Mouse (Mus musculus) right cerebral cortex, postnatal 10 days (tissue): ENCODE data around the gene Cdc25b.
A peak's percentile ranks its signal among the peaks of the same experiment; 100 is the strongest.

Source experiments
- DNase-seq, 2 experiments: peaks; one replicate each; pipeline ENCODE4 v3.0.0; 2021; ENCODE audit warnings: low spot score in 2 of 2

Gene Cdc25b

DNA sequence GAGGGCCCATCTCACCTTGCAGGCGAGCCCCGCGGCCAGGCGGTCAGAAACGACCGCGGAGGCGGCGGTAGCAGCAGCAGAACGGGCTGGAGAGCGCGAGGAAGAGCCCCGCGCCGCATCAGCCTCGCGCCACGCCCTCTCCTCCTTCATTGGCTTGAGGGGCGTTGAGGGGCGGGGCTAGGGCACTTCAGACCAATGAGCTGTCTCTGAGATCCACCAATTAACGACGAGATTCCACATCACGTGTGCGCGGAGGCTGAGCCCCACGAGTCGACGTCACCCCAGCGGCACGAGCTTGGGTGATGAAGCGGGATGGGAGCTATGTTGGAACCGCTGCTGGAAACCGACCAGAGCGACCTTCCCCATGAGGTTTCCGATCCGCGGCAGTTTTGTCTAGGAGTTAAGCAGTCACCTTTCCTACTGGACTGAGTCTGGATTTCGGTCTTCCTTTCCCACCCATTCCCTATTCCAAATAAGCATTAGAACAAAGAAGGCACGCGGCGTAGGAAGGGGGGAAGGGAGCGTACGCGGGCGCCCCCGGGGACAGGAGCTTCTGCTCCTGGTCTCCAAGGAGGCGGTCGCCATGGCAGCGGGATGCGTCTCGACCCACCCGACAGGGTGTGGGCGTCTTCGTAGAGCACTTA lies 26.7 kb upstream of the Cdc25b start, which contains the start of gene 1700037H04Rik:
TSS of gene 1700037H04Rik (minus strand) at position 144 of the 644 bp plus-strand sequence.
- peak; percentile 99 for DNase-seq

DNA sequence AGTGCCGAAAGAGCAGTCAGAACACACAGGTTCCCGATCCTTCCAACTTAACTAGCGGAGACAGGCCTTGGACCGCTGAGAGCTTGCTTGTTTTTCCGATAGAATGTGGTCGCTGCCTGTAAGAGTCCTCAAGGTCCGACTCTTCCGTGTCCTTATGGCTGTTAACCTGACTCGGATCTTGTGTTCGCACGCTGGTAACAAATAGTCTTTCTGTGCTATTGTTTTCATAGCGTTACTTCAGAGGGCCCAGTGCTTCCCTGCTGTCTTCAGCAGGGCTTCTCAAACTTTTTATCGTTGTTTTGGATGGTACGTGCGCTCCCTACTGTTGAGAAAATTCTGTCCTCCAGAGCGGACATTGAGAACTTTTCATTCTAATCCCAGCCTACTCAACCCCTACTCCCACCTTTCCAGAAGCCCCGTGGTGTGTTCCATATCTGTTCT lies 26.1 kb upstream of the Cdc25b start:
- no peak for DNase-seq

DNA sequence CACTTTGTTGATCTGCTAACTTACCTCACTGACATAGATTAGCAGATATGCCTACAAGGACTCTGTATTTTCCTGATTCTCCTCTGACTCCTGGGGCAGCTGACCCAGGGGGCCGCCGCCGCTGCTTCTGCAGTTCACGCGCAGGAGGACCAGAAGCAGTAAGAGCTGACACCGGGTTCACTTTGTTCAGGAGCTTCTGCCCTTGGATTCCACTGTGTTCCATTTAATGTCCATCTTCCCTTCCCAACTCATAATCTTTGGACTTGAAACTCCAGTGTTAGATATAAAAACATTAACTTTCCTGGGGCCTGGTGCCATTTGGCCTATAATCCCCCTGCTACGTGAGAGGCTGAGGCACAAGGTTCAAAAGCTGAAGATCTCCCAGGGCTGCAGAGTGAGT lies 22.8 kb upstream of the Cdc25b start:
- DNase-seq: no peak

DNA sequence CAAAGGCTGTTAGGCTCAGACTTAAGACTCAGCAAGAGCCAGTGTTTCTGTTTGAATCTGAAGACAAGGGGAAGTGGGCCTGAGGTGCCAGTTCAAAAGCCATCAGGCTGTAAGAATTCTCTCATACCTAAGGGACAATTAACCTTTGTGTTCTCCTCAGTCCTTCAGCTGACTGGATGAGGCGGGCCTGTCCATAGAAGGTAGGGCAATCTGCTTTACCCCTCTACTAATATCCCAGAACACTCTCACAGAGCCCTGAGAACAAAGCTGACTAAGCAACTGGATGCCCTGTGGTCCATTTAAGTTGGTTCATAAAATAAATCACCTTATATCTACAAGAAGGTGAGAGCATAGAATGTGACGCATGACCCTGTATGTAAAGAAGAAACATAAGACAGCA lies 20.6 kb upstream of the Cdc25b start:
- no peak for DNase-seq

DNA sequence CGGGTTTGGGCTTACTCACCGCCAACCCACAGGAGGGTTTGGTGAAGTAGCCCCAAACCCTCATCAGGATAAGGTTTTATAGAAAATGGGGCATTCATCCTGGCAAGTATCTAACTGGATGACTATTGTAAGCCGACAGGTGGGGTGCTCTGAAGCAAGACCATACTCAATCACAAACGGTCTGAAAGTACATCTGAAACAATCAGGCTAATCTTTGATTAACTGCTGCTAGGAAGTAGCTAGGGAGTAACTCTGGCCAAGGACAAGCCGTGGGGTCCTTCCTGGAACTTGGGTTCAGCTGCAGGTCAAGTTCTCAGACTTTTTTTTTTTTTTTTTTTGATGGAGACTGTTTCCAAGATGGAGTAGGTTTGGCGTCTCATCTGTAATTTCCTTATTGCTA lies 18.8 kb upstream of the Cdc25b start:
- DNase-seq: no peak

DNA sequence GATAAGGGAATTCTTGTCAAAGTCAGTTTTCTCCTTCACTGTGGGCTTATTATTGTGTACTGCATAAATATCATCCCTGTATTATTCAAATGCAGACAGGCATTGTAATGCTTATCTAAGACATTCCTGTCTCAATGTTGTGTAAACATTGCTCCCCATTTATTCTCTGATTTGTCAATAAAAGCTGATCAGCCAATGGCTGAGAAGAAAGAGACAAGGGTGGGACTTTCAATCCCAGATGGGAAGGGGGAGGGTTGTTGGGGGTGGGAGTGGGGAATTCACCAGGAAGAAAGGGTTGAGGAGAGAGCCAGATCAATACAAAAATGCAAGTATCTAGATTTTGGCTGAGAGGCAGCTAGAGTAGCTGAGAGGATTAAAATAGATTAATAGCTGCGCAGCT lies 17.8 kb upstream of the Cdc25b start:
- DNase-seq: no peak

DNA sequence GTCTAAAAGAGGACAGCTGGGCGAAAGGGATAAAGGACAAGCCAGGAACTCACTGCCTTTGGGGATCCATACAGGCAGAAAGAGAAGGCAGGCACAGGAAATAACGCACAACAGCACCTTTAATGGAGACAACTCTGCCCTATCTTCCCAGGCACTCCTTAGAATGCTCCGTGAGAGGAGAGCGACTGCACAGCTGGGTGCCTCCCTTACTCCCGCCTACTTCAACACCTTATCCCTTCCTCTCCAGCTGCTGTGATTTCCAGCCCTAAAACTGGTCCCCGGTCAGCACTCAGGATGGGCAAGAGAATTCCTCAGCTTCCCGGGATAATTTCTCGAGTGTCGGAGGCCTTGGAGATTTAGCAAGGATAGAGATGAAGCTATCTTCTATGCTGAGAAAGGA lies 15.8 kb upstream of the Cdc25b start:
- no peak for DNase-seq

DNA sequence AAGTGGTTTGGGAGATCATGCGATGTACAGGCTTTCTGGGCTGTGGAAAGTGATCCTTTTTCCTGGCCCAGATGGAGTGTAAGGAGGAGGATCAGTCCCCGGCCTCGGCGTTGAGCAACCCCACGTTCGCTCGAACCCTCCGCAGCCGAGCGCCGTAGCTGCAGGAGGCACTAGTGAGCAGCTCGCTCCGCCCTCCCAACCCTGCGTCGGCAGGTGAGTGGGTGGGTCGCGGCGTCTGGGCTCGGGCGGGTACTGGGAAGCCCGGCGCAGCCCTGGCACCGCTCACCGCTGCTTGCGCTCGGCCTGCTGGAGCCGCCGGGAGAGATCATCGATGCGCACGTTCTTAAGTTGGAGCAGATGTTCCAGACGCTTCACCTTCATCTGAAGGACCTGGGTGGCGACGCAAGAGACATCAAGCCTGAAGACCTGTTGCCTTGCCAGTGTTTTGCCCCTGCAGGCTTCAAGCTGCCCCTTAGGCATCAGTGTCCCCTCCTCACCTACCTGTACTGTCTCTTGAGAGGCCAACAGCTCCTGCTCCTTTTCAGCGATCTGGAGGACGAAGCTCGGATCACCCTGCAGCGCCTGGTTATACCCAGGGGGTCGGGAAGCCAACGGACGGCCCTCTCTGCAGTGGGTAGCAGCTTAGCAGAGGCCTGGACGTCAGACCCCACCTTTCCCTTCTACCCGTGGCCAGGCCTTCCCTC lies 15.2 kb upstream of the Cdc25b start:
- DNase-seq: peak; percentile 80 to 85

DNA sequence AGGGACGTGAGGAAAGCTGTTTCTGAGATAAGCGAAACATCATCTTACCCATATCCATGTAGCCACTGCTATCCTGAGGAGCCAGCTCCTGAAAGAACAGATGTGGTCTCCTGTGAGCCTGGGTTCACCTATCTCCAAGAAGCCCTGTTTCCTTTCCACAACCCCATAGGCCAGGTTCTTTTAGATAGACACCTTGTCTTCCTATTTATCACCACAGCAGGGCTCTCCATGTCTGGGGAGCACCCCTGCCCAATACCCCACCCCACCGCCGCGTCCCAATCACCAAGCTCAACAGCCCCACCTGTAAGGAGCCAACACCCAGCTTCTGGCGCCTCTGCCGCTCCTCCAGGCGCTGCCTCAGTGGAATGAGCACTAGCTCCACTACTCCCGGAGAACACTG lies 14.4 kb upstream of the Cdc25b start:
- no peak for DNase-seq

DNA sequence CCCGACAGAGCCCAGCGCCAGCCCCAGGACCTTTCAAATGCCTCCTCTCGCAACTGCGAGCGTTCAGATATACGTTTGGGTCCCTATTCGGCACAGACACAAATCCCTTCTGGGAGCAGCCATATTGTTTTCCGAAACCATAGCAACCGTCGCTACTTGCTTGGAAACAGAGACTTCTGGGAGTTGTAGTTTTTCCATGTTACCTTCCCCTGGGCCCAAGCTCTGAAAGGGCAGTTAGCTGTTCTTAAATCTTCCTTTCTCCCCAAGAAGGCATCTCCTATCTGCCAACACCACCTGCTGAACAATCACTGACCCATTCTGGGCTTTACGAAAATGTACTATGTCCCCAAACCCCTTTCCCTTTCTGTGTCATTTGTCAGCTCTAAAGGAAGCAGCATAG lies 12.0 kb upstream of the Cdc25b start:
- peak; percentile 76 to 85 for DNase-seq

DNA sequence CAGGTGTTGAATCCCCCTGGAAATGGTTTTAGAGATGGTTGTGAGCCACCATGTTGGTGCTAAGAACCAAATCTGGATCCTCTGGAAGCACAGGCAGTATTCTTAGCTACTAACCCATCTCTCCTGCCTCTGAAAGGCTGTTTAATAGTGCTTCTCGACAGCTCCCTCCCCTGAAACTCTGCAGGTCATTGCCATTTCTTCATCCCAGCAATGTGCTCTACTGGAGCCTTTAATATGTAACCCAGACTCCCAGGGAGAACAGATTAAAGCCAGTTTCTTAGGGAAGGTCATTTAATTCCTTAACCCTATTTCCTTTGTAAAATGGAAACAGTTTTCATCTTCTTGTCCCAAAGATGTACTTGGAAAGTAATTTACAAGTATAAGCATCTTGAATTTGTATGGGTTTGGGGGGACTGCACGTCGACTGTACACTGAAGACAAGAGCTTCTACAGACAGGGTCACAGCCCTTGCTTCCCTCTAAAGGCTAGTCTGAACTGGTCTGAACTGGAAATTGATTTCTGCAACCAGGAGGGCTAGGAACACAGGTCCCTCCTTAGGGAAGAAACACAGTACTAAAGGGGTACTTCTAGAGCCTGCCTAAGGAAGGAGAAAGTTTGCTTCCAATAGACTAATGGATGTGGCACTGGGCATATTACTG lies 11.3 kb upstream of the Cdc25b start:
- DNase-seq: no peak

DNA sequence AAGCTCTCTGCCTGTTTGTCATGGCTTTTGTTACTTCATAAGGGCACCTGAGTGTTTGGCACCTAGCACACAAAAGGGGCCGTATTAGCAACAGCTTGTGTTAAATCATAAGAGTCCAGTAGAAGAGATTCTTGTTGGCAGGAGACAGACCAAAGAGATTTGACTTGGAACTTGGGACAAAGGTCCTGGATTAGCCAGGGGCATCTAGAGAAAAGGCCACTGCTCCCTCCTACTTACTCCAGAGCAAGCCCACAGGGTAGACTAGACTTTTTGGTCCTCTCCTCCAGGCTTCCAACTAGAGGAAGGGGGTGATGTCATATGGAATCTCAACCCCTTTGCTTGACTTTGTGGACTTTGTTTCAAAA lies 10.8 kb upstream of the Cdc25b start:
- no peak for DNase-seq

DNA sequence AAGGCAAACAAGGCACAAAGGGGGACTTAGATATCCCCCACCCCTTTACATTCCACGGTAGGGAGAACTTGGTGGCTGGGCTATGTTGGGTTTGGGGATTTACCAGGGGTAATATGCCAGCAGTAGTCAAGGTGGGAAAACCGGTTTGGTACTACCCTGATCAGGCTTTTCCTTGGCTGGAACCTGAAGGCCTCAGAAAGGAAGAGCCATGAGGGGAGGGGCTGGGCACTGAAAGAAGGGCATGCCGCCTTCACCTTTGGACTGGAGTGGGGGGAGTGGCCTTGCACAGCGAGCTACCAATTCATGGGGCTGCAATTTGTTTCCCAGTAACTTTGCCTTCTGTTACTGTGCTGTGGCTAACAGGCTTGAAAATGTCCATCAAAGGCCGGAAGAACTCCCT lies 10.3 kb upstream of the Cdc25b start:
- no peak for DNase-seq

DNA sequence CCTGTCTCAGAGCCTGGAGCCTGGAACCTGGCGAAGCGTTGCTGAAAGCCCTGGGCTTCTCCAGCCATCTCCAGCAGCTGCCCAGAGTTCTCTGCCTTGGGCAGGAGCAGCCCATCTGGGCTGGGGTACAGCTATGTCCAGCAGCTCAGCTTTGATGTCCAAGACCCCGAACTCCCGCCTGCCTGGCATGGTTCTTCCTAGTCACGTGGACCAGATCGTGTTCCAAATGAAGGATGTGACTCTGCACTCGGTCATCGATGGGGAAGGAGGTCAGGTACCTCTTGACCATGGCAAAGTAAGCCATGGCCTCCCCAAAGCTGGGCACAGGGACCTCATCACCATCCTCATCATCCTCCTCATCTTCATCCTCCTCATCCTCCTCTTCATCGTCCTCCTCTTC lies 8.8 kb upstream of the Cdc25b start:
- no peak for DNase-seq

DNA sequence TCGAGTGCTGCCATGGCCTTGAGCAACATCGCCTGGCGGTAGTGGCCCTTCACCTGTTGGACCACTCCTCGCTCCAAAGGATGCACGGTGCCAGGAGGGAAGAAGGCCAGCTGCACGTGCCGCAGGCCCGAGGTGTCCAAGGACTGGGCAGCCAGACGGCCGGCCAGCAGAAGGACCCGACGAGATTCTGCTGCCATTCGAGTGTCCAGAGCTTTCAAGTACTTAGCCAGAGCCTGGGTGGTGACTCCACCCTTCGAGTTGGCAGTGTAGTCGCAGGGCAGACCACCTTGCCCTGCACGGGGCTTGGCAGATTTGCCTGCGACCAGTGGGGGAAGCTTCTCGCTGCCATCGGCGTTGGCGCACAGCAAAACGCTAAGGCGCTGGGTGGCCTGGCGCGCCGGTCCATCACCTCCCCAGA lies 7.9 kb upstream of the Cdc25b start:
- peak; percentile 49 to 64 for DNase-seq

DNA sequence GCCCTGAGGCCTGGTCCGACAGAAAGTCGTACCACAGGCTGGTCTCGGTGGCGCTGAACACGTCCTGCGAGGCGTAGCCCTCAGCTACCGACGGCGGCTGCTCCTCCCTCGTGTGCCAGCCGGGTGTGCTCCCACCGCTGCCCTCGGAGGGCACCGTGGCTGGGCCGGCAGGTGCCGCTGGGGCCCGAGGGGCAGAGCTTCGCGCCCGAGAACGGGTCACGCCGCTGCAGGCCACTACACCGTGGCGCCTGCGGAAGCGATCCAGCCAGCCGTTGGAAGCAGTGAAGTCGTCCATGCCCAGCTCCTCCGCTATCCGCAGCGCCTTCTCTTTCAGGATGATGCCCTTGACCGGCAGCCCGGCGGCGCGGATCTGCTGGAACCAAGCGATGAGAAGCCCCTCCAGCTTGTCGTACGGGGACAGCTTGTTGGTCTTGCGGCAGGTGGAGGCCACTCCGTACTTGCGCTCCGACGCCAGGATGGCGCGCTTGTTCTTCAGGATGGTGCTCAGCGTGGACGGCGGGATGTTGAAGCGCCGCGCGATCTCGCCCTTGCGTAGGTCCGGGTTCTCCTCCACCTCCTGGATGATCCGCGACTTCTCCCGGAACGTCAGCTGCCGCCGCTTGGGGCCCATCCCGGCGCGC lies 7.4 kb upstream of the Cdc25b start:
- peak; percentile 76 to 86 for DNase-seq

DNA sequence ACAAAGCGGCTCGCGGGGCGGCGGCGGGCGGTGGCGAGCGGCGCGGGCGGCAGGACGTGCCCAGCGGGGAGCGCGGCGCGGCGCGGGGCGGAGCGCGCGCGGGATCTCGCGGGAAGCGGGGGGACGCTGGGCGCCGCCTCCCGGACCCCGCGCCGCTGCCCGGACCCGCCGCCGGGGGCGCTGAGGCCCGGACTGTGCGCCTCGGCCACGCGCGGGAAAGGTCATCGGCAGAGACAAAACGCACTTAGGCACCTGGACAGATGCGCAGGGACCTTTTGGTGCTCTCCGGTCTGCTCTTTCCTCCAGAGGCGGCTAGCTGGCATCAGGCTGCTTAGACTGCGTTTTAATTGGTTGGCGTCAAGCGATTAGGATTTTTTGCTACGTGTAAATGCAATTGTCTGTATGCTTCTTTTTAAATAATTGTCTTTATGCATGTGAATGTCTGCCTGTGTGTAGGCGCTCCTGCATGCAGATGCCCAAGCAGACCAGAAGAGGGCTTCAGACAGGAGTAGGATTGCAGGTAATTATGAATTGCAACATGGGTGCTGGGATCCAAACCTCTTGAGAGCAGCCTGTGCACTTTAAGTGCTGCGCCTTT lies 6.7 kb upstream of the Cdc25b start, which contains the start of gene Cenpb:
TSS of gene Cenpb (minus strand) at position 78 of the 598 bp plus-strand sequence.
- peak; percentile 88 to 89 for DNase-seq

DNA sequence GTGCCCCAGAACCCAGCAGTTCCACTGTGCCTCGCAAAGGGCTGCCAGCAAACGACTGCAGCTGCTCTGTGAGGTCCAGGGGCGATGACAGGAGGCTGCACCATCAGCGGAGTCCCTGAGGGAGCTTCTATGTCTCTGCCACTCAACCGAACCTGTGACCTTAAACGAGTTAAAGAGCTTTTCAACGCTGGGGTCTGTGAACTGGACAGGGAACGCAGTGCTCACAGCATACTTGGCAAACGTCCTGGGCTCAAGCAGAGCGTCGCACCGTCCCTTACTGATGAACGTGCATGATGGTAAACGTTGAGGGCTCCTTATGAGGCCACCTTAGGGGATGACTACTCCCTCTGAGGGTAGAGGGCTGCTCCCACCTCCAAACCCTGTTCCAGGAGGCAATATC lies 406 bp upstream of the Cdc25b start:
- DNase-seq: no peak

DNA sequence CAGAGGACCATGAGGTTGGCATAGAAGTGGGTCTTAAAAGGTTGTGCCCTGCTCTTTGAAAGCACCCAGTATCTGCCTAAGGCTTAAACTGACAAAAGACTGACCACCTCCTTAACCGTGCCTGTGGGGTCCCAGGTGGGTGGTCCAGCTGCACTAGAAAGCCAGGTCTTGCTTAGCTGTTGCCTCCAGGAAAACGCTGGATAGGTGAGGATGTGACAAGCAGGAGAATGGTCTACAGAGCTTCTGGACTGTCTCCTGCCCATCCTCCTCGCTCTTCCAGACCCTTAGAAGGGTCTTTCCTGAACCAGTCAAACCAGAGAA lies 813 bp downstream of the Cdc25b start:
- DNase-seq: no peak

DNA sequence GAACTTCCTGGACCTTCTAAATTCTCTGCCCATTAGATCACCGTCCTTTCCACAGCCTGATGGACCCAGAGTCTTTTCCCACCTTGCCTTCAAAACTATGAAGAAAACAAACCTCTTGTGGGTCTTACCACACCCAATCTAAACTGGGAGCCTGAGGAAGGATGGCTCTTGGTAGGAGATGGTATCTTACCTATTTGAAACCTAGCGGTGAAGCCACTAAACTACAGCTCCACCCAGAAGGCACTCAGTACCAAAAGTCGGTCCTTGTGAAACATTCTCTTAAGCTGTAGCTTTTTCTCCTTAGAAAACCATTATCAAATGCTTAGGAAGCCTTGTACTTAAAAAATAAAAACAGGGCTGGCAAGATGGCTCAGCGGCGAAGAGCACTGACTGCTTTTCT lies 1.6 kb downstream of the Cdc25b start:
- DNase-seq: no peak

DNA sequence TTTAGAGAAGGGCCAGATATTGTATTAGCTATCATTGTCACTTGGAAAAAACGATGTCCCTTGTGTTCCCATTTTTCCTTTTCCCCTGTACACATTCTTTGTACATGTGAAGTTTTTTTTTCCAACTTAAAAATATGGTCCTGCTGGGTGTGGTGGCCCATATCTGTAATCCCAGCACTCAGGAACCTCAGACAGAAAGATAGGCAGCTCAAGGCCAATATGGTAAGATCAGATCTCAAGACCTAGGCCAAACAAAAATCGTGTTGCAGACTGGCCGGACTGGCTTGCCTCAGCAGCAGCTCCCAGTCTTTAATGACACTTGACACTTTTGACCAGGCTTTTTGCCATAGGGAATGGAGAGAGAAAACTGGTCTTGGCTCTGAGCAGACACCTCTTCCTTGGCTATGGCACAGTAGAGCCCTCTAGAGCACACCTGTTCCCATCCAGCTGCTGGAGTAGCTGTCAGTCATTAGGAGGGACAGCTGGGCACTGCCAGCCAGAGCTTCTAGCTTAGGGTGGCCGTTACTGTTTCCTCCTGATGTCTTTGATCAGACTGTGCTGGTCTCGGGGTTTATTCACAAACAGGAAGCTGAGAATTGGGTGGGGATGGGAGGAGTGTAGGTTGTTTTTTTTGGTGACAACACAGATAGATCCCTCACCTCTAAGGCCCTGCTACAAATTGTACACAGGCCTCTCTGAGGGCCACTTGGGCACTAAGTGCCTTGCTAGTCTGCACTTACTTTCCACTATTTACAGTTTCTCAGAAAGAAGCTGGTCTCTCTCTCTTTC lies 3.0 kb downstream of the Cdc25b start:
- no peak for DNase-seq
